Mouse (Mus musculus): ENCODE measurements around the gene Fmnl2.
A peak's percentile ranks its signal among the peaks of the same experiment; 100 is the strongest.

The Fmnl2 gene

DNA sequence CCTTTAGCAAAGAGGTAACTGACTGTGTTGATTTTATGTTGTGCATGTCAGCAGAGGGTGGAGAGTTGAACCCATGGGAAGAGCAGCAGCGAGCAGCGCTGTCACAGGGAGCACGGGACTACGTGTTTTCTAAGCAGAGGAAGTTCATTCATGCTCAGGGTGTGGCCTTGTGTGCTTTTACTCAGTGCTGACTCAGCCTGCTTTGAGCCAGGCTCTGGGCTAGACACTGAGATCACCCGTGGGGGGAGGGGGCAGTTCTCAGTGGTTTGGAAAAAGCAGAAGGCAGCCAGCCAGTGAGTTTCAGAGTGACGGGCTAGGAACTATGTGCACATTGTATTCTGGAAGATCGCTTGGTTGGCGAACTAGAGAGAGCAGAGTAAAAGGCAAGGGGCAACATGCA is 97.4 kb downstream of the Fmnl2 start:
- peak; percentile 91 for DNase-seq (ENCODE audit: low read depth, low spot score)

DNA sequence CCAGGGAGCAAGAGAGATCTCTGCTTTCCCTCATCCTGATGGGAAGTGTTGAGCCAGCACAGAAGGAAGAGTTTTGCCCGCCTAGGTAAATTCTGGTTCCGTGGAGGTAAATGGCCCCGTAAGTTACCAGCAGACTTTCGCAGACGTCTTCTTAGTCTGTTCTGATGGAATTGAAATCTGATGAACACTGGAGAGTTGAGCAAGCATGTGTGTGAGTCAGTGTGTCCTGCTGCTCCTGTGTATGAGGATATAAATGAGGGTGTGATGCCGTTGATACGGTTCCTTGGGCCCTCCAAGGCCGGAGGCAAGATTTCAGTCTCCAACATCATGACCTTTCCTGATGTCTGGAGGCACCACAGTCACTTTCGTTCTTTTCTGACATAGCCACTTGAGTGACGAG is 98.2 kb downstream of the Fmnl2 start:
- DNase-seq (ENCODE audit: low read depth, low spot score) = no peak

DNA sequence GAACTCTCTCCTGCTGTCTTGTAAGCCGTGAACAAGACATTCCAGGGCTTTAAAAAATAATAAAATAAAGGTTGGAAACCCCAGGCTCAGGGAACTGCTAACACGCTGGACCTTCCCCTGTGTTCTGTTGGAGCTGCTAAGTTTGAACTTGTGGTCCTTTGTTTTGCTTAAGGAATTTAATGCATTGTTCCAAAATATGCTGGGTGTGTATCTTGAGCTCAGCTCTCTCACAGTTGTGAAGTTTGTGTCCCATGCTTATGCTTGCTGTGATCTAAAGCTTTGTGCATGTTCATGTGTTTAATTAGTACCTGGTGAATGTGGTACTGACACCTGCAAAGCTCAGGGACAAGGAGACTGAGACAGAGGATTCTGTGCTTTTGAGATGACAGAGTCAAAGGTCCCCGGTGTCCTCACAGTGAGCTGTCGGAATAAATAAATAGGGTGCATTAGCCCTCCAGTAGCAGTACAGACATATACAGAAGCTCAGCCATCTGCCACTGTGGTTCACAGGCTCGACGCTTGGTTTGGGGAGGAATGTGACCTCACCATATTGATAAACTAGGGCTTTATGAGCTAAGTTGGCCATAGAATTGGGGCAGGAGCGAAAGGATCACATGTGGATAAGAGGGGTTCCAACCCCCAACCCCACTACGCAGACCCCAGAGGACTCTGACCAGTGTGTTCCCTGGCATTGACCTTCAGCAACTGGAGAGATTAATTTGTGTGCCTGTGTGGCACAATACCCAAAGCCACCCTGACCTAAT is 100.3 kb downstream of the Fmnl2 start:
- DNase-seq (ENCODE audit: low read depth, low spot score) = peak; percentile 14

DNA sequence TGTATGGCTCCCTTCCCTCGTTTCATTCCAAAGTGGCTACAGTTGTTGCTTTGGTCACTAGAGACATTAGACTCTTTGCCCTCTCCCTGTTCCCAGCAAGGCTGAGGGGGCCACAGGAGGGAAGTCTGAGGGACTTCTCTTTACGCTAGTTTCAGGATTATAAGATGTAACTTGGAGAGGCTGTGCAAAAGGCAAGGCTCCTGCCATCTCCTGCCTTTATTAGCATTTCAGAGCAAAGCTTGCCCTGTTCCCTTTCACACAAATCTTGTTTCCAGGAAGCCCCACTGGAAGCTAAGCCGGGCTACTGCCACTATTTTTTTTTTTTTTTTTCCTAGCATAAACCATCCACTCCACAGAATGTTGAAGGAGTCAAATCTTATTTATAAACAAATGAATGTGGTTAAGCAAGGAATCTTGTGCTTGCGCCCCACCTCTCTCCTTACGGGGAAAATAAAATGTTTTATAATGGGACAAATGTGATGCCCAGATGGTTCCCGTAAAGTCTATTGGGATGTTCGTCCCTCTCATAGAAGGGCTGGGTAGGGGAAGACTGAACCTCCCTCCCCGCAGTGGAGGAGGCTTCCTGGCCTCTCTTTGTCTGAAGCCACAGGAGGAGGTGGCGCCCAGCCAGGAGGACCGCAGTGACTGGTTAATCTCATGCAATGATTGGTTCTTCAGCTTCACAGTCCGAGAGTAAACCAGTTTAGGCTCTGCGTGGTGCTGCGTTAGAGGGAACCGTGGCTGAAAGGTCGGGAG is 101.1 kb downstream of the Fmnl2 start:
- peak; percentile 89 for DNase-seq (ENCODE audit: low read depth, low spot score)

DNA sequence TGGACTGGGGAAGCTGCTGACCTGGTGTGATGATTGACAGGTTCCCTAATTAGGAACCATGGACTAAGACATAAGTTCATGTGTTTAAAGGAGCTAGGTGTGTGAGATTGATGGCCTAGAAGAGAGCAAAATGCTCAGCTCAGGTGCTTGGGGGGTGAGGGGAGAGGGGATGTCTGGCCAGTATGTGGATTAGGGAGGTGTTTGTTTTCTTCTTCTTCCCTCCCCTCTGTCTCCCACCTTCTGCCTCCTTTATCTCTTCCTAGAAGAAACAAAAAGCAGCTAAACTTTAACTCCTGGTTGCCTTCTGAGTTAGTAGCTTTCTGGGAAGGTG is 101.6 kb downstream of the Fmnl2 start:
- DNase-seq (ENCODE audit: low read depth, low spot score) = no peak

GRCm38 (mm10) chr2:52959982-52960381 is 102.3 kb downstream of the Fmnl2 start:
- DNase-seq (ENCODE audit: low read depth, low spot score) = no peak

GRCm38 (mm10) chr2:52960697-52961096 is 103.0 kb downstream of the Fmnl2 start:
- no peak for DNase-seq (ENCODE audit: low read depth, low spot score)

DNA sequence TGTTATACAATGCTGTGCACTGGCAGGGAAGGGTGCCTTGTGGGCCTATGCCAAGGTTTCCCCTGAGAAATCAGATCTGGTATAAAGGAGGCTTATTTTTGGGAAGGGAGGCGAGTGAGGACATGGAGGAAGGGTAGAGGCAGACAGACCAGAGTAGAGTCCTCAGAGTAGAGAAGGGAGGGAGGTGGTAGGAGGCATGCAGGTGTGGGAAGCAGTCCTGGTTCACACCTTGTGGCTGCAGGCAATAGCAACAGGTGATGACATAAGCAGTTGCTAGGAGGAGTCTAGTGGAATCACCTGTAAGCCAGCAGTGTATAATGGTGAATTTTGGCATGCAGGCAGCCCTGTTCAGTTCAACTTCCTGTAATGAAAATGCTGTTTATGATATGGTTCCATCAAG is 105.8 kb downstream of the Fmnl2 start:
- no peak for DNase-seq (ENCODE audit: low read depth, low spot score)

GRCm38 (mm10) chr2:52964386-52964928 is 106.8 kb downstream of the Fmnl2 start:
- DNase-seq (ENCODE audit: low read depth, low spot score) = no peak

- no peak for DNase-seq (ENCODE audit: low read depth, low spot score)
These were observed 108.6 kb downstream of the Fmnl2 start for GRCm38 (mm10) chr2:52966227-52966626.

- no peak for DNase-seq (ENCODE audit: low read depth, low spot score)
These were observed 109.3 kb downstream of the Fmnl2 start for GRCm38 (mm10) chr2:52966820-52967460.

GRCm38 (mm10) chr2:52967461-52967823 is 109.8 kb downstream of the Fmnl2 start:
- DNase-seq (ENCODE audit: low read depth, low spot score) = no peak

DNA sequence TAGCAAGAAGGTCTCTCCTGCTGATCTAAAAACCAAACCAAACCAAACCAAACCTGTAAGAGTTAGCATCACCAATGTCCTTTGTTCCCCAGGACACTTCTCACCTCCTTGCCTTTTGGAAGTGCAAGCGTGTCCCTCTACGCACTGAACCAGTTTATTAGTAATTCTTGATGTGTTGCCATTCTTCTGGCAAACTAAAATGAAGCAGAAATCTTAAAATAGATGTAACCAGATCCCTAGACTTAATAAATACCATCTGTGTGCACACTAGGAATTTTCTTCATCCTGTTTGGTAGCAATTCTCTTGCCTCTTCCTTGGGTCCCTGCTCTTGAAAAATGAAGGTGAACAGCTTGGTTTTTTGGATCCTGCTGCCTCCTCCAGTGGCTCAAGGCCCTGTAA is 111.2 kb downstream of the Fmnl2 start:
- no peak for DNase-seq (ENCODE audit: low read depth, low spot score)

DNA sequence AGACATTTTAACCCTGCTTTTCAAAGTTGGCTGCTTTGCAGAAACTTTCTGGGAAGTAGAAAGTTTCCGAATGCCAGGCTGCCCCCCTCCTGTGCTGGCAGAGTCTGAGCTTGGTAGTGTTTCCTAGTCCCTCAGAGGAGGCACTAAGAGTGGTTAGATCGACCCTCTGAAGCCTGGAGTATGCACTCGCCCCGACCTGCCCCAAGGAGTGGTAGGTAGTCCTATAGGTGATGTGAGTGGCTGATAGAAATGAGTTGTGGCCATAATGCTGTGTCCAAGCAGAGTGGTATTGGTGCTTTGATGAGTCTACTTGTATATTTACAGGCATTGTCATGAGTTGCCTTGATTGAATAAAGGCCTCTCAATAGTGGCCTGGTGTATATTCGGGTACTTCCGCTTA is 116.4 kb downstream of the Fmnl2 start:
- DNase-seq (ENCODE audit: low read depth, low spot score) = no peak

- no peak for DNase-seq (ENCODE audit: low read depth, low spot score)
These were observed 117.1 kb downstream of the Fmnl2 start for GRCm38 (mm10) chr2:52974776-52975175.

DNA sequence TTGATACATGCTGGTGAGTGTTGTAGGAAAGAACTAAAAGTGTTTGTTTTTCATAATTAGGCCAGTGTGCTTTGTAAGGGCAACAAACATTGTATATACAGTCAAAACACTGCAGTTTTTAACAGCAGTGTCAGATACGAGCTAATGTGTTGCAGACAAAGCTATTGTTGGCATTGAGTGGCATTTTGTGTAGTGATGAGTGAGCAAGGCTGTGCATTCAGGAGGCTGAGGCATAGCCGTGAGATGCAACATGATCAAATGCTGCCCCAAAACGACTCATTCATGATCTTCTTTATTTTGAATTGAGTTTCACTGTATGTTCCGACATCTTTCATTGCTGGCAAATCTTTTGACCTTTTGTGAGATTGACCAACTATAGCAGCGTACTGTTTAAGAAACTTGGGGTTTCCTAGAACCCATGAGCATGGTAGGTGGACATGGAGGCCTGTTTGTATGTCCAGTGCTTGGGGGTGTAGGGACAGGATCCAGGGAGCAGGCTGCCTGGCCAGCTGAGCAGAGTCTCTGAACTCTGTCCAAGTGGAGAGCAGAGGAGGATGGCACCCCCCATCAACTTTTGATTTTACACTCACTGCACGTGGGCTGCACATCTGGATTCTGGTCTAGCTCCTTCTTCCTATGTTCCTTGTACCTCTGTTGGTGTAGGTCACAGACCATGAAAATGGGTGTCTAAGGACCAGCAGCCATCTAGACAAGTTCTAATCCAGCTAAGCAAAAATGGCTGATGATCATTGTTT is 120.4 kb downstream of the Fmnl2 start:
- DNase-seq (ENCODE audit: low read depth, low spot score) = no peak

DNA sequence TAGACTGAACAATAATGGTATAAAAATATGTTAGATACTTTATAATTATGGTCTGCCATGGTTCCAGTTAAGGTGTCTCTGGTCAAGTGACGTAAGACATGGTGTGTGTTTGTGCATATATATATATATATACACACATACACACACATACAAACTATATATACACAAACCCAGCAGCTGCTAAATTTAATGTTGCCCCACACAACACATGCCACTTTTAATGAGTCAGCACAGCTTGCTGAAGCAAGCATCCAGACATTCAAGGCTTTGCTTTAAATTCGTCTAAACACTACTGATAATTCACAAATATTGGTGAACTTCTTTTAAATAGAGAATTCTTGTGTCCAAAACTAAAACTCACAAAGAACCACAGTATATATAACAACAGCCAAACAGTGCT is 121.1 kb downstream of the Fmnl2 start:
- no peak for DNase-seq (ENCODE audit: low read depth, low spot score)

GRCm38 (mm10) chr2:52979280-52979763 is 121.7 kb downstream of the Fmnl2 start:
- no peak for DNase-seq (ENCODE audit: low read depth, low spot score)

GRCm38 (mm10) chr2:52981126-52981525 is 123.5 kb downstream of the Fmnl2 start:
- no peak for DNase-seq (ENCODE audit: low read depth, low spot score)

DNA sequence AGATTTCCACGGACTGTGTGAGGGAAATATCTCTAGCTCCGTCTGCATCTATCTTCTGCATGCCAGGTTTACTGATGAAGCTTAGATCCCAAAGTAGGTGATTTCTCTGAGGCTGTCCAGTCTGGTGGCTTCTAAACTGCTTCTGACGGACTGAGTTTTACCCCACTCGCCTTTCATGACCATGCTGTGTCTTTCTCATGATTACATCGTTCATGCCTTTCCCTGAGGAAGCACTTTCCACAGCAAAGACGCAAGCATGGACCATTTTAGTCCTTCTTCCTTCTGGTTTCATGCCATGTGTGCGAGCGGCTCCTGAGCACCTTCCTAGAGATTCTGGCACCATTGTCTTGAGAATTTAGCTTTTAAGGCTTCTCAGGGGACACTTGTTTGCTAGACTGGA is 123.9 kb downstream of the Fmnl2 start:
- DNase-seq (ENCODE audit: low read depth, low spot score) = no peak

- DNase-seq (ENCODE audit: low read depth, low spot score) = no peak
These were observed 124.8 kb downstream of the Fmnl2 start for GRCm38 (mm10) chr2:52982502-52982901.

GRCm38 (mm10) chr2:52984556-52984955 is 126.9 kb downstream of the Fmnl2 start:
- no peak for DNase-seq (ENCODE audit: low read depth, low spot score)

Measured in ES-CJ7 (cell line).